Mouse (Mus musculus): ENCODE data around the gene Pde11a. TPM values are rescaled to one million over a fixed set of nuclear protein-coding genes. Genes with fewer than 3 reads are reported as not detected.

Pde11a gene
- polyA plus RNA-seq, 1 experiment from 2014 or later, result 0.59 TPM

- H3K4me1 ChIP-seq, result 0 out of 2 replicates have a peak, but pooled peaks cover 4% of the 10 kb centered on the region
- no peaks in the 10 kb centered on the region for H3K36me3 ChIP-seq
- H3K9me3 ChIP-seq, result no peaks in the 10 kb centered on the region
- H3K27ac ChIP-seq (replicated peaks), result no peak overlapping the region
- H3K4me3 ChIP-seq, result no peak overlapping the region
- ATAC-seq (replicated peaks), result no peak
- H3K4me2 ChIP-seq (replicated peaks), result no peak overlapping the region
- WGBS, result 91% methylated on average over 10 of the region's 10 CpGs
- H3K9ac ChIP-seq (replicated peaks), result no peak overlapping the region
- H3K27me3 ChIP-seq, result no peaks in the 10 kb centered on the region
These were observed 100.7 kb downstream of the Pde11a start for GRCm38 (mm10) chr2:76237638-76238420.

GRCm38 (mm10) chr2:76220364-76221108 lies 118.0 kb downstream of the Pde11a start:
- Histone ChIP-seq H3K4me2 (replicated peaks) (no peak overlapping the region), H3K4me1 (peaks cover 8% of the 10 kb centered on the region), H3K9ac (replicated peaks) (no peak overlapping the region), H3K9me3 (no peaks in the 10 kb centered on the region), H3K36me3 (no peaks in the 10 kb centered on the region), H3K27me3 (no peaks in the 10 kb centered on the region), H3K4me3 (no peak overlapping the region), H3K27ac (replicated peaks) (no peak overlapping the region)
- 0 out of 2 replicates have a peak, but pooled peaks have one; percentile 57 for ATAC-seq (replicated peaks)
- 15% methylated on average over 6 of the region's 6 CpGs for WGBS

GRCm38 (mm10) chr2:76219540-76219939 lies 119.0 kb downstream of the Pde11a start:
- Histone ChIP-seq H3K9ac (replicated peaks) (no peak overlapping the region), H3K4me3 (no peak overlapping the region), H3K4me2 (replicated peaks) (no peak overlapping the region), H3K36me3 (no peaks in the 10 kb centered on the region), H3K27me3 (no peaks in the 10 kb centered on the region), H3K4me1 (peaks cover 8% of the 10 kb centered on the region), H3K9me3 (no peaks in the 10 kb centered on the region), H3K27ac (replicated peaks) (no peak overlapping the region)
- 80% methylated on average over 6 of the region's 6 CpGs for WGBS
- no peak for ATAC-seq (replicated peaks)

GRCm38 (mm10) chr2:76216146-76216545 lies 122.4 kb downstream of the Pde11a start:
- Histone ChIP-seq H3K4me3 (no peak overlapping the region), H3K27ac (replicated peaks) (no peak overlapping the region), H3K9ac (replicated peaks) (no peak overlapping the region), H3K4me2 (replicated peaks) (no peak overlapping the region), H3K27me3 (no peaks in the 10 kb centered on the region), H3K9me3 (no peaks in the 10 kb centered on the region), H3K36me3 (no peaks in the 10 kb centered on the region), H3K4me1 (peaks cover 8% of the 10 kb centered on the region)
- 67% methylated on average over 7 of the region's 7 CpGs for WGBS
- ATAC-seq (replicated peaks), result no peak

GRCm38 (mm10) chr2:76215219-76215618 lies 123.4 kb downstream of the Pde11a start:
- Histone ChIP-seq H3K4me1 (peaks cover 2% of the 10 kb centered on the region; the same call in 1 of the 2 replicates), H3K4me2 (replicated peaks) (no peak overlapping the region), H3K9ac (replicated peaks) (no peak overlapping the region), H3K27ac (replicated peaks) (no peak overlapping the region), H3K4me3 (no peak overlapping the region), H3K36me3 (no peaks in the 10 kb centered on the region), H3K9me3 (no peaks in the 10 kb centered on the region), H3K27me3 (no peaks in the 10 kb centered on the region)
- no peak for ATAC-seq (replicated peaks)
- 91% methylated on average over 9 of the region's 9 CpGs for WGBS

GRCm38 (mm10) chr2:76185126-76185525 lies 153.4 kb downstream of the Pde11a start:
- Histone ChIP-seq H3K27ac (replicated peaks) (no peak overlapping the region), H3K27me3 (no peaks in the 10 kb centered on the region), H3K9ac (replicated peaks) (no peak overlapping the region), H3K36me3 (no peaks in the 10 kb centered on the region), H3K4me2 (replicated peaks) (no peak overlapping the region), H3K4me3 (no peak overlapping the region), H3K4me1 (no peaks in the 10 kb centered on the region), H3K9me3 (no peaks in the 10 kb centered on the region)
- 58% methylated on average over 1 of the region's 1 CpGs for WGBS
- no peak for ATAC-seq (replicated peaks)

GRCm38 (mm10) chr2:76162822-76163221 lies 175.8 kb downstream of the Pde11a start:
- no peak overlapping the region for H3K9ac ChIP-seq (replicated peaks)
- H3K4me2 ChIP-seq (replicated peaks), result no peak overlapping the region
- no peak overlapping the region for H3K4me3 ChIP-seq
- no peaks in the 10 kb centered on the region for H3K36me3 ChIP-seq
- H3K27me3 ChIP-seq, result no peaks in the 10 kb centered on the region
- no peaks in the 10 kb centered on the region for H3K4me1 ChIP-seq
- WGBS, result 81% methylated on average over 4 of the region's 4 CpGs
- H3K9me3 ChIP-seq, result no peaks in the 10 kb centered on the region
- H3K27ac ChIP-seq (replicated peaks), result no peak overlapping the region
- ATAC-seq (replicated peaks), result no peak

GRCm38 (mm10) chr2:76158973-76159372 lies 179.6 kb downstream of the Pde11a start:
- no peak overlapping the region for H3K4me2 ChIP-seq (replicated peaks)
- H3K36me3 ChIP-seq, result no peaks in the 10 kb centered on the region
- H3K9ac ChIP-seq (replicated peaks), result no peak overlapping the region
- H3K9me3 ChIP-seq, result no peaks in the 10 kb centered on the region
- no peaks in the 10 kb centered on the region for H3K4me1 ChIP-seq
- no peaks in the 10 kb centered on the region for H3K27me3 ChIP-seq
- no peak overlapping the region for H3K4me3 ChIP-seq
- no peak for ATAC-seq (replicated peaks)
- WGBS, result 54% methylated on average over 2 of the region's 2 CpGs
- H3K27ac ChIP-seq (replicated peaks), result no peak overlapping the region

- no peak overlapping the region for H3K4me3 ChIP-seq
- WGBS, result 33% methylated on average over 10 of the region's 10 CpGs
- no peaks in the 10 kb centered on the region for H3K36me3 ChIP-seq
- H3K4me1 ChIP-seq, result no peaks in the 10 kb centered on the region
- no peak overlapping the region for H3K9ac ChIP-seq (replicated peaks)
- no peaks in the 10 kb centered on the region for H3K27me3 ChIP-seq
- H3K27ac ChIP-seq (replicated peaks), result no peak overlapping the region
- ATAC-seq (replicated peaks), result no peak
- no peak overlapping the region for H3K4me2 ChIP-seq (replicated peaks)
- H3K9me3 ChIP-seq, result no peaks in the 10 kb centered on the region
These were observed 197.4 kb downstream of the Pde11a start for GRCm38 (mm10) chr2:76141136-76141535.

GRCm38 (mm10) chr2:76132983-76133382 lies 205.6 kb downstream of the Pde11a start:
- H3K9me3 ChIP-seq, result no peaks in the 10 kb centered on the region
- no peak overlapping the region for H3K9ac ChIP-seq (replicated peaks)
- 0 out of 2 replicates have a peak, but pooled peaks cover 5% of the 10 kb centered on the region for H3K4me1 ChIP-seq
- no peaks in the 10 kb centered on the region for H3K36me3 ChIP-seq
- H3K27me3 ChIP-seq, result no peaks in the 10 kb centered on the region
- H3K4me2 ChIP-seq (replicated peaks), result no peak overlapping the region
- ATAC-seq (replicated peaks), result no peak
- 82% methylated on average over 3 of the region's 3 CpGs for WGBS
- no peak overlapping the region for H3K4me3 ChIP-seq
- no peak overlapping the region for H3K27ac ChIP-seq (replicated peaks)

GRCm38 (mm10) chr2:76129933-76130627 lies 208.5 kb downstream of the Pde11a start:
- Histone ChIP-seq H3K27ac (replicated peaks) (no peak overlapping the region), H3K9ac (replicated peaks) (no peak overlapping the region), H3K27me3 (no peaks in the 10 kb centered on the region), H3K9me3 (no peaks in the 10 kb centered on the region), H3K4me2 (replicated peaks) (no peak overlapping the region), H3K4me3 (no peak overlapping the region), H3K4me1 (0 out of 2 replicates have a peak, but pooled peaks cover 5% of the 10 kb centered on the region), H3K36me3 (no peaks in the 10 kb centered on the region)
- WGBS, result 31% methylated on average over 12 of the region's 12 CpGs
- no peak for ATAC-seq (replicated peaks)

GRCm38 (mm10) chr2:76129058-76129437 lies 209.5 kb downstream of the Pde11a start:
- H3K27me3 ChIP-seq, result no peaks in the 10 kb centered on the region
- no peak overlapping the region for H3K27ac ChIP-seq (replicated peaks)
- H3K4me1 ChIP-seq, result 0 out of 2 replicates have a peak, but pooled peaks cover 5% of the 10 kb centered on the region
- no peaks in the 10 kb centered on the region for H3K36me3 ChIP-seq
- H3K9me3 ChIP-seq, result no peaks in the 10 kb centered on the region
- WGBS, result 86% methylated on average over 8 of the region's 8 CpGs
- ATAC-seq (replicated peaks), result no peak
- H3K4me3 ChIP-seq, result no peak overlapping the region
- no peak overlapping the region for H3K9ac ChIP-seq (replicated peaks)
- no peak overlapping the region for H3K4me2 ChIP-seq (replicated peaks)
